Mouse (Mus musculus) lung, postnatal 10 days (tissue): ENCODE results near the gene D130043K22Rik.
A peak's percentile ranks its signal among the peaks of the same experiment; 100 is the strongest.

Source experiments
- DNase-seq: peaks from one replicate; pipeline ENCODE4 v3.0.0; 2021

D130043K22Rik gene

GRCm38 (mm10) chr13:24844983-24845955 is at the start of gene D130043K22Rik:
Gene D130043K22Rik, plus strand, starts transcription at chr13:24845135.
- DNase-seq, result peak; percentile 25

- DNase-seq, result no peak
These were observed 46.2 kb upstream of the D130043K22Rik start for GRCm38 (mm10) chr13:24798686-24799085.

GRCm38 (mm10) chr13:24799378-24799777 is 45.6 kb upstream of the D130043K22Rik start:
- DNase-seq, result no peak

GRCm38 (mm10) chr13:24799925-24800673 is 44.8 kb upstream of the D130043K22Rik start:
- peak; percentile 38 for DNase-seq

- DNase-seq, result peak; percentile 99
These were observed 44.1 kb upstream of the D130043K22Rik start for GRCm38 (mm10) chr13:24800674-24801307.

- DNase-seq, result peak; percentile 76
These were observed 43.5 kb upstream of the D130043K22Rik start, which contains the start of gene BC005537 for GRCm38 (mm10) chr13:24801308-24801921. Gene BC005537, plus strand, starts transcription at chr13:24801657.

- DNase-seq, result peak; percentile 31
These were observed 42.7 kb upstream of the D130043K22Rik start for GRCm38 (mm10) chr13:24802131-24802691.

- DNase-seq, result no peak
These were observed 41.7 kb upstream of the D130043K22Rik start for GRCm38 (mm10) chr13:24803196-24803595.

- peak; percentile 15 for DNase-seq
These were observed 38.9 kb upstream of the D130043K22Rik start for GRCm38 (mm10) chr13:24806079-24806478.

- no peak for DNase-seq
These were observed 32.4 kb upstream of the D130043K22Rik start for GRCm38 (mm10) chr13:24812521-24812920.

- no peak for DNase-seq
These were observed 30.3 kb upstream of the D130043K22Rik start for GRCm38 (mm10) chr13:24814616-24815015.

- DNase-seq, result no peak
These were observed 28.5 kb upstream of the D130043K22Rik start for GRCm38 (mm10) chr13:24816125-24817092.

- DNase-seq, result no peak
These were observed 25.0 kb upstream of the D130043K22Rik start for GRCm38 (mm10) chr13:24819931-24820330.

GRCm38 (mm10) chr13:24822663-24823343 is 22.1 kb upstream of the D130043K22Rik start:
- no peak for DNase-seq

- DNase-seq, result no peak
These were observed 20.3 kb upstream of the D130043K22Rik start for GRCm38 (mm10) chr13:24824647-24825046.

GRCm38 (mm10) chr13:24825587-24825986 is 19.3 kb upstream of the D130043K22Rik start:
- no peak for DNase-seq

GRCm38 (mm10) chr13:24826116-24826515 is 18.8 kb upstream of the D130043K22Rik start:
- DNase-seq, result no peak

- no peak for DNase-seq
These were observed 14.1 kb upstream of the D130043K22Rik start for GRCm38 (mm10) chr13:24830756-24831352.

GRCm38 (mm10) chr13:24831353-24832130 is 13.4 kb upstream of the D130043K22Rik start, which contains the start of the genes Acot13 and Tdp2:
Gene Acot13, minus strand, starts transcription at chr13:24831540.
Gene Tdp2, plus strand, starts transcription at chr13:24831679.
- peak; percentile 95 for DNase-seq
